Comparison of ENCODE assay signal across 3 mouse cellular contexts in the genomic region with DNA sequence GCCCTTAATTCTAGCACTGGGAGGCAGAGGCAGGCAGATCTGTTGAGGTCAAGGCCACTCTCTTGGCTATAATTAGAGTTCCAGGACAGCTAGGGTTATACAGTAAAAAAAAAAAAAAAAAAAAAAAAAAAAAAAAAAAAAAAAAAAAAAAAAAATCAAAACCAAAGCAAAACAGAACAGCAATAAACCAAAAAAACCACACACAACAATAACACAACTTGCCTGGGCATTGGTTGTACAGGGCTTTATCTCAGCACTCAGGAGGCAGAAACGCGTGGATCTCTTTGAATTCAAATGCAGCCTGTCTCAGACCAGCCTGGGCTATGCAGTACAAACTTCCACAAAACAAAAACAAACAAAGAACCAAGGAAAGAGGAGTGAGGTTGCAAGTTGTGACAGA.
TF ChIP-seq lines count a peak whose summit lies in the region.

No protein-coding gene starts in this region.

TF ChIP-seq in CH12.LX, 34 proteins besides CTCF, POLR2A, EP300 and RAD21:
- no peak for TF ChIP-seq JUN (IDR thresholded peaks at IDR 0.05; ENCODE audit: insufficient read depth, low read depth, low read length)
- TF ChIP-seq ZNF384 (IDR thresholded peaks at IDR 0.05; ENCODE audit: low read depth, low read length), result peak; percentile 70

TF ChIP-seq in ES-E14, 5 proteins besides CTCF, POLR2A, EP300 and RAD21:
- TF ChIP-seq ZC3H11A (IDR thresholded peaks at IDR 0.05; ENCODE audit: borderline replicate concordance, low read depth, low read length) (no peak), ZNF384 (IDR thresholded peaks at IDR 0.05; ENCODE audit: low read depth, low read length) (peak; percentile 85), CHD2 (IDR thresholded peaks at IDR 0.05; ENCODE audit: low read depth, low read length) (no peak)

TF ChIP-seq in MEL, 35 proteins besides CTCF, POLR2A, EP300 and RAD21:
- TF ChIP-seq USF1 (IDR thresholded peaks at IDR 0.05; ENCODE audit: low read depth, low read length) (no peak), ZNF384 (IDR thresholded peaks at IDR 0.05; ENCODE audit: low read depth, low read length) (0 out of 2 replicates have a peak, but pooled peaks have one; percentile 8)
TF ChIP-seq in MEL: peak in this region for 1.
